Mouse (Mus musculus): Measurements from ENCODE around the gene Zxdc. TPM values are rescaled to one million over a fixed set of nuclear protein-coding genes. Genes with fewer than 3 reads are reported as not detected.

Zxdc gene
- polyA plus RNA-seq, 1 experiment from 2014 or later, result 11.5 TPM

Other genes starting within 250 kb of the Zxdc start
- not detected in 2 replicates for gene Vmn1r51, start 246.9 kb upstream of the Zxdc start, polyA plus RNA-seq (2014; fragmentation: Nextera tagmentation; extraction: Ambion mirVana)
- not detected in 2 replicates for gene Vmn1r52, start 194.7 kb upstream of the Zxdc start, polyA plus RNA-seq (2014; fragmentation: Nextera tagmentation; extraction: Ambion mirVana)
- gene V1ra8, start 166.7 kb upstream of the Zxdc start, polyA plus RNA-seq (2014; fragmentation: Nextera tagmentation; extraction: Ambion mirVana), result not detected in 2 replicates
- not detected in 2 replicates for gene Vmn1r53, start 145.1 kb upstream of the Zxdc start, polyA plus RNA-seq (2014; fragmentation: Nextera tagmentation; extraction: Ambion mirVana)
- gene Vmn1r54, start 123.2 kb upstream of the Zxdc start, polyA plus RNA-seq (2014; fragmentation: Nextera tagmentation; extraction: Ambion mirVana), result not detected in 2 replicates
- not detected in 2 replicates for gene BC048671, start 68.3 kb upstream of the Zxdc start, polyA plus RNA-seq (2014; fragmentation: Nextera tagmentation; extraction: Ambion mirVana)
- not detected in 2 replicates for gene Chst13, start 44.3 kb upstream of the Zxdc start, polyA plus RNA-seq (2014; fragmentation: Nextera tagmentation; extraction: Ambion mirVana)
- gene Uroc1, start 36.2 kb upstream of the Zxdc start, polyA plus RNA-seq (2014; fragmentation: Nextera tagmentation; extraction: Ambion mirVana), result not detected in 2 replicates
- gene Cfap100, start 59.3 kb downstream of the Zxdc start, polyA plus RNA-seq (2014; fragmentation: Nextera tagmentation; extraction: Ambion mirVana), result 0.24 and 0.30 TPM in 2 replicates
- 13.1 and 14.9 TPM in 2 replicates for gene Klf15, start 93.1 kb downstream of the Zxdc start, polyA plus RNA-seq (2014; fragmentation: Nextera tagmentation; extraction: Ambion mirVana)
- gene Aldh1l1, start 116.9 kb downstream of the Zxdc start, polyA plus RNA-seq (2014; fragmentation: Nextera tagmentation; extraction: Ambion mirVana), result 0.59 and 1.1 TPM in 2 replicates
- gene Slc41a3, start 235.2 kb downstream of the Zxdc start, polyA plus RNA-seq (2014; fragmentation: Nextera tagmentation; extraction: Ambion mirVana), result 12.8 and 14.8 TPM in 2 replicates